Comparison of ENCODE assay signal across 9 mouse cellular contexts in genomic region chr5:107303350-107303861, GRCm38 (mm10). TPM values are rescaled to one million over a fixed set of nuclear protein-coding genes. Genes with fewer than 3 reads are reported as not detected.
A peak's percentile ranks its signal among the peaks of the same experiment; 100 is the strongest.
DNase-seq lines count a peak whose midpoint lies in the region; ATAC-seq lines count a peak whose summit lies in the region.
"Had no signal": no experiment of that assay in that cellular context is flagged by ENCODE, and none has a peak within 500 bp of the region (broad histone marks: within the 10 kb centered on the region; RNA-seq: fewer than 3 reads in every experiment).

No protein-coding gene starts in this region.

- peak; percentile 74 for ATAC-seq in CD4-positive, CD25-positive, alpha-beta regulatory T cell, adult 4 months
- peak; percentile 38; the same call in 1 of the 2 replicates for ATAC-seq in megakaryocyte, adult 5-6 weeks (ENCODE audit: poor library complexity, severe bottlenecking)
- ATAC-seq in forebrain, embryonic 15.5 days (replicated peaks), result no peak

- peak; percentile 28 to 37 for DNase-seq in B cell, adult 2 months
- DNase-seq in heart, postnatal 4 days, result peak; percentile 7
- DNase-seq in cerebellum, postnatal 4 days (ENCODE audit: low spot score in 2 of 2), result no peak
- DNase-seq in left cerebral cortex, adult 18-20 months (ENCODE audit: low spot score in 2 of 2), result no peak
- DNase-seq: adrenal gland, adult 8-10 months had no signal

- no peak overlapping the region for H3K9ac ChIP-seq in forebrain, embryonic 15.5 days (replicated peaks)
- H3K9ac ChIP-seq: limb, embryonic 13.5 days had no signal

- no peaks in the 10 kb centered on the region for H3K36me3 ChIP-seq in forebrain, embryonic 15.5 days
- H3K36me3 ChIP-seq: limb, embryonic 13.5 days had no signal

- WGBS in forebrain, embryonic 15.5 days, result 52% methylated on average over 11 of the region's 11 CpGs

- no peak overlapping the region for H3K27ac ChIP-seq in forebrain, embryonic 15.5 days (replicated peaks)
- H3K27ac ChIP-seq: limb, embryonic 13.5 days had no signal

- no peak overlapping the region for H3K4me2 ChIP-seq in forebrain, embryonic 15.5 days (replicated peaks)
- H3K4me2 ChIP-seq: limb, embryonic 13.5 days had no signal

- H3K4me3 ChIP-seq in forebrain, embryonic 15.5 days, result no peak overlapping the region
- H3K4me3 ChIP-seq: limb, embryonic 13.5 days had no signal

- no peaks in the 10 kb centered on the region for H3K27me3 ChIP-seq in forebrain, embryonic 15.5 days

- H3K4me1 ChIP-seq in forebrain, embryonic 15.5 days, result no peaks in the 10 kb centered on the region

- H3K9me3 ChIP-seq in forebrain, embryonic 15.5 days, result no peaks in the 10 kb centered on the region
- H3K9me3 ChIP-seq: limb, embryonic 13.5 days had no signal

RNA-seq across cellular contexts. Expression of gene Tgfbr3, which starts 14.0 kb away (rescaled TPM):
- polyA plus RNA-seq in CD4-positive, CD25-positive, alpha-beta regulatory T cell, adult 4 months (2017; shearing (Covaris generic)), result 1 to 10 TPM; 4.4 to 7.8 TPM
- 10 to 100 TPM; 28.5 to 28.9 TPM for total RNA-seq in heart, postnatal 4 days (2021)
- 0.89 and 1.3 TPM in 2 replicates for total RNA-seq in megakaryocyte, adult 5-6 weeks (2015)
- 1.3 and 1.7 TPM in 2 replicates for total RNA-seq in megakaryocyte, adult 5-6 weeks (2017)
- total RNA-seq in left cerebral cortex, adult 18-20 months (2021), result 10 to 100 TPM; 12.2 to 13.4 TPM
- polyA plus RNA-seq in forebrain, embryonic 15.5 days (2015; fragmentation: Nextera tagmentation; extraction: Ambion mirVana), result 2.0 and 2.3 TPM in 2 replicates

RNA-seq across cellular contexts. Expression of gene Brdt, which starts 27.6 kb away (rescaled TPM):
- polyA plus RNA-seq in CD4-positive, CD25-positive, alpha-beta regulatory T cell, adult 4 months (2017; shearing (Covaris generic)), result 1 to 10 TPM in 1 of 2 experiments, under 1 TPM in 1; 0.91 to 1.3 TPM
- 1 to 10 TPM; 1.6 to 1.7 TPM for total RNA-seq in heart, postnatal 4 days (2021)
- 0.25 and 0.41 TPM in 2 replicates for total RNA-seq in megakaryocyte, adult 5-6 weeks (2015)
- total RNA-seq in megakaryocyte, adult 5-6 weeks (2017), result not detected in 2 replicates
- 10 to 100 TPM; 16.4 to 16.6 TPM for total RNA-seq in left cerebral cortex, adult 18-20 months (2021)
- polyA plus RNA-seq in forebrain, embryonic 15.5 days (2015; fragmentation: Nextera tagmentation; extraction: Ambion mirVana), result 1.6 and 1.7 TPM in 2 replicates

Comparison
In these comparisons a context has a peak if more than half of its experiments do, and no peak if none do; other contexts are left out.
1. DNase-seq: peak in B cell, adult 2 months (2 of 2) and heart, postnatal 4 days (single experiment); none in cerebellum, postnatal 4 days (0 of 2) and left cerebral cortex, adult 18-20 months (0 of 2).
2. RNA of gene Tgfbr3, which starts 14.0 kb away (total RNA-seq): 28.5 to 28.9 TPM in heart, postnatal 4 days and 12.2 to 13.4 TPM in left cerebral cortex, adult 18-20 months; 0.89 to 1.7 TPM in megakaryocyte, adult 5-6 weeks; every median in the first group is over 4 times any median in the second.
3. RNA of gene Brdt, which starts 27.6 kb away (total RNA-seq): 16.4 to 16.6 TPM in left cerebral cortex, adult 18-20 months; 1.6 to 1.7 TPM in heart, postnatal 4 days and 0.25 to 0.41 TPM in megakaryocyte, adult 5-6 weeks; every median in the first group is over 4 times any median in the second.